Mouse (Mus musculus) liver, embryonic 15.5 days (tissue): ENCODE results near the gene Olfr420. TPM values are rescaled to one million over a fixed set of nuclear protein-coding genes. Genes with fewer than 3 reads are reported as not detected.

ENCODE experiments used
- ATAC-seq: fragments of 200-750 bp; cut with Nextera tagmentation; 2 replicates; pipeline ENCODE4 v1.8.0; 2017; ENCODE audit warnings: moderate number of reproducible peaks, mild to moderate bottlenecking, moderate library complexity; ENCODE audit not compliant: insufficient read depth
- H3K27ac ChIP-seq: fragments of 300-500 bp; sonication (generic); replicated peaks from 2 replicates; pipeline ENCODE4 v1.5.1; 2015; ENCODE audit warnings: mild to moderate bottlenecking, inconsistent platforms
- H3K27me3 ChIP-seq: fragments of 300-500 bp; sonication (generic); 2 replicates; pipeline ENCODE4 v1.6.1; 2015; ENCODE audit warnings: mild to moderate bottlenecking, inconsistent platforms
- H3K36me3 ChIP-seq: fragments of 300-500 bp; sonication (generic); replicated peaks from 2 replicates; pipeline ENCODE4 v1.6.1; 2015; ENCODE audit warnings: moderate library complexity, mild to moderate bottlenecking, inconsistent platforms
- H3K4me1 ChIP-seq: fragments of 300-500 bp; sonication (generic); replicated peaks from 2 replicates; pipeline ENCODE4 v1.6.1; 2015; ENCODE audit warnings: inconsistent platforms
- H3K4me2 ChIP-seq: fragments of 300-500 bp; sonication (generic); 2 replicates; pipeline ENCODE4 v1.6.1; 2015; ENCODE audit warnings: moderate library complexity, mild to moderate bottlenecking, inconsistent platforms
- H3K4me3 ChIP-seq: fragments of 300-500 bp; sonication (generic); replicated peaks from 2 replicates; pipeline ENCODE4 v1.5.1; 2015; ENCODE audit warnings: mild to moderate bottlenecking, inconsistent platforms
- H3K9ac ChIP-seq: fragments of 300-500 bp; sonication (generic); 2 replicates; pipeline ENCODE4 v1.6.1; 2015; ENCODE audit warnings: moderate library complexity, mild to moderate bottlenecking, inconsistent platforms
- H3K9me3 ChIP-seq: fragments of 300-500 bp; sonication (generic); replicated peaks from 2 replicates; pipeline ENCODE4 v1.6.1; 2016; ENCODE audit warnings: inconsistent platforms
- WGBS: fragments of 180-500 bp; shearing (Covaris S2); methylation state at CpG from one replicate; pipeline ENCODE4 v1.1.7; 2015; ENCODE audit warnings: mixed read lengths; ENCODE audit not compliant: insufficient replicate concordance; 5-methylcytosine and 5-hydroxymethylcytosine counted together
- polyA plus RNA-seq: library from polyadenylated mRNA; unstranded; fragments of >200 nt; fragmentation: Nextera tagmentation; extraction: Ambion mirVana; gene quantifications from 2 replicates; pipeline ENCODE4 v1.2.1, GENCODE M21; 2015

Olfr420 gene
- 0.58 and 0.59 TPM in 2 replicates for polyA plus RNA-seq

DNA sequence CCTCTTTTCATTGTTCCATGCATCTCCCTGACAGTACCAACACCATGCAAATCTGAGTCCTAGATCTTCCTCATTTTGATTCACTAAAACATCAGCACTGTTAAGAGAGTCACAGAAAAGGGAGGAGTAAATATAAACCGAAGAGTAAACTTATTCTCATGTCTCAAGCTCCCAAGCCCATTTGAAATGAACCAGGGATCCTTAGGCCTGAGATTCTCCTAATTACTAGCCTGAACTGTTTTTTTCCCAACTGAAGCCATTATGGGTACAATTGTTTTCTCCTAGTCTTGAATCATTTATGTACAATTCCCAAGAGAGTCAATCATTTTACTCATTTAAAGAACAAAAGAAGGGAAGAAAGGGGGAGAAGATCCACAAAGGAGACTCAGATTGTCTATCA, at the start of gene Olfr420:
TSS of gene Olfr420 (plus strand) at position 301 of the 400 bp plus-strand sequence.
- Histone ChIP-seq H3K36me3 (no peaks in the 10 kb centered on the region), H3K9me3 (no peaks in the 10 kb centered on the region), H3K27me3 (no peaks in the 10 kb centered on the region), H3K9ac (no peak within 1 kb of the TSS), H3K4me3 (no peak within 1 kb of the TSS), H3K27ac (no peak within 1 kb of the TSS), H3K4me2 (no peak within 1 kb of the TSS), H3K4me1 (peaks cover 10% of the 10 kb centered on the region)
- 74% methylated on average over 1 of the region's 1 CpGs for WGBS
- no peak for ATAC-seq

DNA sequence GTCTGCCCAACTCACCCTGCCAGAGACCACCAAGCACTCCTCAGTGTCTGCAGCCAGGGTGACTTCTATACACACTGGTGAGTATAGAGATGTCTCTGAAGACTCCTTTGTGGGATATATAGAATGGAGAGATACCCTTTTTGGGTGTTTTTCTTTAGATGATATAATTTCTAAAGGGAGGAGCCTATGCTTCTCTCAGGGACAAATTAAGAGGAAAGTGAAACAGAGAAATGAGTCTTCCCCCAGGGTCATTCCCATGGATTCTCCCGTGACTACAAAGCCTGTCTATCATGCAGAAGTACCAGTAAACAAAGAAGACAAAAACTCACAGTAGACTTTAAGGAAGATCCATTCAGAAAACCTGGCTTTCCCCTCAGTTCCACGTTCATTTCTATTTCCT, 34.4 kb upstream of the Olfr420 start, which contains the start of gene Olfr231:
TSS of gene Olfr231 (minus strand) at position 101 of the 400 bp plus-strand sequence.
- Histone ChIP-seq H3K4me3 (no peak within 1 kb of the TSS), H3K9ac (no peak within 1 kb of the TSS), H3K4me1 (no peaks in the 10 kb centered on the region), H3K36me3 (no peaks in the 10 kb centered on the region), H3K4me2 (no peak within 1 kb of the TSS), H3K9me3 (no peaks in the 10 kb centered on the region), H3K27ac (no peak within 1 kb of the TSS), H3K27me3 (no peaks in the 10 kb centered on the region)
- no peak for ATAC-seq
- WGBS: 49% methylated on average over 2 of the region's 2 CpGs

DNA sequence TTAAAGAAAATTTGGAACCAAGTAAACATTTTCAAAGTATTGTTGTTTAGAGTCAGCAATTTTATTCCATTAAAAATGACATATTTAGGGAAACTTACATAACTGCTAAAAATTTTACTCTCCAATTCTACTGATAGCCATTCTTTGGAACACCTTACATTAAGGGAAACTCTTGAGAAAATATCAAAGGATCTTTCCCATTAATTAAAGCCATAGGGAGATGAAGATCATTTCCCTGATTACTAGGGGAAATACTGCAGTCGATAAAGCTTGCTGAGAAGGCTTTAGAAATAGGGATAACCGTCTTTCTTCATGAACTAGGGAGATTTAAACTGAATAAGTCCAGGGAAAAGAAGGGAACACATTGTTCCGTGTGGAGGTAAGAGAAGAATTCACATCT, 24.2 kb upstream of the Olfr420 start, which contains the start of gene Olfr424:
TSS of gene Olfr424 (plus strand) at position 301 of the 400 bp plus-strand sequence.
- H3K27ac ChIP-seq: no peak within 1 kb of the TSS
- H3K4me2 ChIP-seq: no peak within 1 kb of the TSS
- H3K9ac ChIP-seq: no peak within 1 kb of the TSS
- H3K4me3 ChIP-seq: no peak within 1 kb of the TSS
- no peaks in the 10 kb centered on the region for H3K4me1 ChIP-seq
- no peaks in the 10 kb centered on the region for H3K9me3 ChIP-seq
- no peaks in the 10 kb centered on the region for H3K27me3 ChIP-seq
- no peak for ATAC-seq
- H3K36me3 ChIP-seq: no peaks in the 10 kb centered on the region
- WGBS: 61% methylated on average over 3 of the region's 3 CpGs

GRCm38 (mm10) chr1:174131999-174132398, 23.4 kb upstream of the Olfr420 start:
- Histone ChIP-seq H3K9me3 (no peaks in the 10 kb centered on the region), H3K4me3 (no peak overlapping the region), H3K4me2 (no peak overlapping the region), H3K9ac (no peak overlapping the region), H3K27me3 (no peaks in the 10 kb centered on the region), H3K27ac (no peak overlapping the region), H3K4me1 (no peaks in the 10 kb centered on the region), H3K36me3 (no peaks in the 10 kb centered on the region)
- ATAC-seq: no peak
- WGBS: 61% methylated on average over 3 of the region's 3 CpGs

DNA sequence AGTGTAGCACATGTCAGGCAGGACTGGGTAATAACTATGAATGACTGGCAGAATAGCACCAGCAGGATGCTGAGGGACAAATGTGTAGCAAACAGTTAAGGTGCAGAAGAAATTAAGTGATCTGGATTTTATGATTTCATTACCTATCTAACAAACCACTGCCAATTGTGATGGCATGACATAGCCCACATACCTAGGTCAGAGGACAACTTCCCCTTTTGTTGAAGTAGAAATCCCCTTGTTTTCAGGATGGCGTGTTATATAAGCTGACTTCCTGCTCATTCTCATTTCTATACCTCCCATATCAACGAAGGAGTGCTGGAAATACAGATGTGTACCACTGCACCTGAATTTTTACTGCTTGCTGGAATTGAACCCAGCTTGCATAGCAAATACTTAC, 14.0 kb upstream of the Olfr420 start:
- Histone ChIP-seq H3K4me3 (no peak overlapping the region), H3K36me3 (no peaks in the 10 kb centered on the region), H3K27me3 (no peaks in the 10 kb centered on the region), H3K4me2 (no peak overlapping the region), H3K27ac (no peak overlapping the region), H3K9ac (no peak overlapping the region), H3K9me3 (no peaks in the 10 kb centered on the region), H3K4me1 (no peaks in the 10 kb centered on the region)
- no peak for ATAC-seq
- 19% methylated on average over 2 of the region's 2 CpGs for WGBS

- Histone ChIP-seq H3K36me3 (no peaks in the 10 kb centered on the region), H3K4me3 (no peak overlapping the region), H3K9ac (no peak overlapping the region), H3K4me2 (no peak overlapping the region), H3K27me3 (no peaks in the 10 kb centered on the region), H3K9me3 (no peaks in the 10 kb centered on the region), H3K4me1 (no peaks in the 10 kb centered on the region), H3K27ac (no peak overlapping the region)
- WGBS: 83% methylated on average over 1 of the region's 1 CpGs
- ATAC-seq: no peak
Observed at GRCm38 (mm10) chr1:174146696-174147095, 8.7 kb upstream of the Olfr420 start.

GRCm38 (mm10) chr1:174149289-174149688, 6.1 kb upstream of the Olfr420 start:
- Histone ChIP-seq H3K27me3 (no peaks in the 10 kb centered on the region), H3K27ac (no peak overlapping the region), H3K9me3 (no peaks in the 10 kb centered on the region), H3K4me2 (no peak overlapping the region), H3K4me1 (no peaks in the 10 kb centered on the region), H3K36me3 (no peaks in the 10 kb centered on the region), H3K9ac (no peak overlapping the region), H3K4me3 (no peak overlapping the region)
- ATAC-seq: no peak
- WGBS: 81% methylated on average over 2 of the region's 2 CpGs

- no peak; the same call in 1 of the 2 replicates for ATAC-seq
- Histone ChIP-seq H3K9ac (no peak overlapping the region), H3K27ac (no peak overlapping the region), H3K4me3 (no peak overlapping the region), H3K4me2 (no peak overlapping the region), H3K4me1 (peaks cover 10% of the 10 kb centered on the region), H3K9me3 (no peaks in the 10 kb centered on the region), H3K27me3 (no peaks in the 10 kb centered on the region), H3K36me3 (no peaks in the 10 kb centered on the region)
- 28% methylated on average over 3 of the region's 3 CpGs for WGBS
Observed at GRCm38 (mm10) chr1:174157622-174158021, 2.2 kb downstream of the Olfr420 start.

- H3K27ac ChIP-seq: no peak overlapping the region
- H3K9ac ChIP-seq: no peak overlapping the region
- no peaks in the 10 kb centered on the region for H3K36me3 ChIP-seq
- no peak overlapping the region for H3K4me2 ChIP-seq
- no peaks in the 10 kb centered on the region for H3K27me3 ChIP-seq
- no peak for ATAC-seq
- H3K9me3 ChIP-seq: no peaks in the 10 kb centered on the region
- H3K4me3 ChIP-seq: no peak overlapping the region
- 38% methylated on average over 1 of the region's 1 CpGs for WGBS
- peaks cover 10% of the 10 kb centered on the region for H3K4me1 ChIP-seq
Observed at GRCm38 (mm10) chr1:174158512-174158911, 3.1 kb downstream of the Olfr420 start.

GRCm38 (mm10) chr1:174159095-174159494, 3.7 kb downstream of the Olfr420 start:
- Histone ChIP-seq H3K4me2 (no peak overlapping the region), H3K36me3 (no peaks in the 10 kb centered on the region), H3K4me3 (no peak overlapping the region), H3K4me1 (peaks cover 10% of the 10 kb centered on the region), H3K27ac (no peak overlapping the region), H3K9me3 (no peaks in the 10 kb centered on the region), H3K9ac (no peak overlapping the region), H3K27me3 (no peaks in the 10 kb centered on the region)
- WGBS: 39% methylated on average over 10 of the region's 10 CpGs
- peak; percentile 45; the same call in 1 of the 2 replicates for ATAC-seq

DNA sequence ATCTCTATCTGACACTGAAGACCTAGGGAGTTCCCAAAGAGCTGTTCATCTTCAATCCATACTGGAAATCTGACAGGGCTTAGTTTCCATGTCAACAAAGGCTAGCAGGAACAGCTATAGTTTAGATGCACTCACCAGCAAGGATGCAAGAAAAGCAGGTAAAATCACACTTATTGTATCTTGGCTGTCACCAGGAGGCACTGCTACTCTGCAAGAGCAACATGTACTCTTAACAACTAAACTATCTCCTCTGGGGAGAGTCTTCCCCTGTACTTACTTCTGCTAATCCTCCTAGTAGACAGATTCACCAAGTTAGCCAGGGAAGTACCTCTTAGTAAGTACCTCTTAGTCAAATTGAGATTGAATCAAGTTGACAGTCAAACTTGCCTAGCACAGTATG, 13.6 kb downstream of the Olfr420 start:
- no peak overlapping the region for H3K4me2 ChIP-seq
- 0 out of 2 replicates have a peak overlapping the region, but pooled peaks have one; percentile 20 for H3K27ac ChIP-seq
- ATAC-seq: no peak

More for the DNA sequence above, 13.6 kb downstream of the Olfr420 start:
- Histone ChIP-seq H3K9ac (no peak overlapping the region), H3K9me3 (no peaks in the 10 kb centered on the region), H3K36me3 (no peaks in the 10 kb centered on the region), H3K4me3 (no peak overlapping the region), H3K4me1 (peaks cover 23% of the 10 kb centered on the region), H3K27me3 (no peaks in the 10 kb centered on the region)
